Mouse (Mus musculus) mesoderm, embryonic 11.5 days (tissue): ENCODE measurements around the gene Ppp2r5e.
"Not testable (repeated sequence)": the region's sequence is repeated elsewhere in the genome, so short reads cannot be mapped to it uniquely, and the experiment has no call there.

Experiments used
- DNase-seq: peaks from one replicate; pipeline ENCODE4 v3.0.0-alpha.2; 2012; ENCODE audit warnings: low read depth, low spot score

The Ppp2r5e gene

GRCm38 (mm10) chr12:75537019-75537672, 58.9 kb downstream of the Ppp2r5e start:
- DNase-seq, result no peak

GRCm38 (mm10) chr12:75536566-75536965, 59.5 kb downstream of the Ppp2r5e start:
- no peak for DNase-seq

- no peak for DNase-seq
Observed at GRCm38 (mm10) chr12:75533145-75533544, 62.9 kb downstream of the Ppp2r5e start.

- no peak for DNase-seq
Observed at GRCm38 (mm10) chr12:75531895-75532294, 64.2 kb downstream of the Ppp2r5e start.

- no peak for DNase-seq
Observed at GRCm38 (mm10) chr12:75528857-75529808, 66.9 kb downstream of the Ppp2r5e start.

GRCm38 (mm10) chr12:75528300-75528699, 67.7 kb downstream of the Ppp2r5e start:
- DNase-seq, result no peak

- DNase-seq, result no peak
Observed at GRCm38 (mm10) chr12:75524199-75524598, 71.8 kb downstream of the Ppp2r5e start.

- no peak for DNase-seq
Observed at GRCm38 (mm10) chr12:75522931-75523330, 73.1 kb downstream of the Ppp2r5e start.

- DNase-seq, result no peak
Observed at GRCm38 (mm10) chr12:75522360-75522759, 73.7 kb downstream of the Ppp2r5e start.

- no peak for DNase-seq
Observed at GRCm38 (mm10) chr12:75520395-75520794, 75.7 kb downstream of the Ppp2r5e start.

- DNase-seq, result no peak
Observed at GRCm38 (mm10) chr12:75519181-75519940, 76.7 kb downstream of the Ppp2r5e start.

GRCm38 (mm10) chr12:75515301-75515906, 80.6 kb downstream of the Ppp2r5e start:
- DNase-seq, result peak; percentile 43

GRCm38 (mm10) chr12:75511520-75511919, 84.5 kb downstream of the Ppp2r5e start:
- no peak for DNase-seq

- DNase-seq, result no peak
Observed at GRCm38 (mm10) chr12:75504991-75505650, 90.9 kb downstream of the Ppp2r5e start.

GRCm38 (mm10) chr12:75502664-75503063, 93.4 kb downstream of the Ppp2r5e start:
- DNase-seq, result no peak

GRCm38 (mm10) chr12:75497698-75498097, 98.3 kb downstream of the Ppp2r5e start:
- DNase-seq, result no peak

- DNase-seq, result no peak
Observed at GRCm38 (mm10) chr12:75495636-75496035, 100.4 kb downstream of the Ppp2r5e start.

GRCm38 (mm10) chr12:75494643-75495042, 101.4 kb downstream of the Ppp2r5e start:
- no peak for DNase-seq

- no peak for DNase-seq
Observed at GRCm38 (mm10) chr12:75492549-75493327, 103.3 kb downstream of the Ppp2r5e start.

- DNase-seq, result not testable (repeated sequence)
Observed at GRCm38 (mm10) chr12:75492148-75492547, 103.9 kb downstream of the Ppp2r5e start.
